Mouse (Mus musculus) heart, embryonic 15.5 days (tissue): ENCODE measurements at regions not wholly inside any gene's neighbourhood (a gene's known extent, or its start where the extent isn't known, plus 50 kb on each side); places are given as distances from the start of the nearest gene placed in this dataset.

Experiments
- ATAC-seq: fragments of 200-750 bp; cut with Nextera tagmentation; replicated peaks from 2 replicates; pipeline ENCODE4 v1.8.0; 2017; ENCODE audit warnings: low read depth, moderate TSS enrichment; ENCODE audit not compliant: insufficient number of reproducible peaks, insufficient read depth, low FRiP score
- H3K27ac ChIP-seq: fragments of 300-500 bp; sonication (generic); 2 replicates; pipeline ENCODE4 v1.5.1; 2015; ENCODE audit warnings: mild to moderate bottlenecking, inconsistent platforms
- H3K27me3 ChIP-seq: fragments of 300-500 bp; sonication (generic); 2 replicates; pipeline ENCODE4 v1.6.1; 2015; ENCODE audit warnings: inconsistent platforms
- H3K36me3 ChIP-seq: fragments of 300-500 bp; sonication (generic); 2 replicates; pipeline ENCODE4 v1.6.1; 2015; ENCODE audit warnings: mild to moderate bottlenecking, inconsistent platforms
- H3K4me1 ChIP-seq: fragments of 300-500 bp; sonication (generic); replicated peaks from 2 replicates; pipeline ENCODE4 v1.6.1; 2015; ENCODE audit warnings: inconsistent platforms
- H3K4me2 ChIP-seq: fragments of 300-500 bp; sonication (generic); 2 replicates; pipeline ENCODE4 v1.6.1; 2015; ENCODE audit warnings: inconsistent platforms, mild to moderate bottlenecking, moderate library complexity
- H3K4me3 ChIP-seq: fragments of 300-500 bp; sonication (generic); 2 replicates; pipeline ENCODE4 v1.5.1; 2015; ENCODE audit warnings: mild to moderate bottlenecking, inconsistent platforms
- H3K9ac ChIP-seq: fragments of 300-500 bp; sonication (generic); 2 replicates; pipeline ENCODE4 v1.6.1; 2015; ENCODE audit warnings: mild to moderate bottlenecking, inconsistent platforms
- H3K9me3 ChIP-seq: fragments of 300-500 bp; sonication (generic); replicated peaks from 2 replicates; pipeline ENCODE4 v1.6.1; 2016; ENCODE audit warnings: inconsistent platforms
- WGBS: fragments of 180-500 bp; shearing (Covaris S2); methylation state at CpG from one replicate; pipeline ENCODE4 v1.1.7; 2015; ENCODE audit warnings: mixed read lengths; 5-methylcytosine and 5-hydroxymethylcytosine counted together

DNA sequence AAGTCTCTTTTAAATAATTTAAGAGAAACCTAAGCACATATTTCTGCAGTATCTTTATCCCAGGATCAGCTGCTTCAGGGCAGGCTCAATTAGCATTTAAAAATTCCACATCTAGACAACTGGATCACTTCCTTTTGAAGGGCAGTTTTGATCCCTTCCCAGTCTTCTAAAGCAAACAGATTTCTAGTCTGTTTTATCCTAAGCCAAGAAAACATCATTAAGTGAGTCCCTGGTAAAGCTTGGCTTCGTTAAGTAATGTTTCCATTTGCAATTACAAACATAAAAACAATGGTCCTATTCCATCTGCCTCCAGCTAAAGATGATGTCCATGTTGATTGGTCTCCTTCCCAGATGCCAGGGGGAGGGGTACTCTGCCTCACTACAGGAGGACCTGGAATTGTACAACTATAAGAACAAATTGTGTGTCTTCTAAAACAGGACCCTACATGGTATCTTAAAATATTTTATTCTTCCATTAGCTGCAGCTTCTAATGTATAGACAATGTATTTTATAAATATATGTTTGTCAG is 779.8 kb upstream of the Tbl1xr1 start:
- no peak overlapping the region for H3K27ac ChIP-seq
- no peaks in the 10 kb centered on the region; the same call in 1 of the 2 replicates for H3K4me1 ChIP-seq
- no peak overlapping the region for H3K9ac ChIP-seq
- ATAC-seq = no peak
- no peaks in the 10 kb centered on the region for H3K27me3 ChIP-seq
- 54% methylated on average over 1 of the region's 1 CpGs for WGBS
- H3K36me3 ChIP-seq = no peaks in the 10 kb centered on the region
- H3K4me3 ChIP-seq = no peak overlapping the region
- H3K4me2 ChIP-seq = no peak overlapping the region
- no peaks in the 10 kb centered on the region for H3K9me3 ChIP-seq

DNA sequence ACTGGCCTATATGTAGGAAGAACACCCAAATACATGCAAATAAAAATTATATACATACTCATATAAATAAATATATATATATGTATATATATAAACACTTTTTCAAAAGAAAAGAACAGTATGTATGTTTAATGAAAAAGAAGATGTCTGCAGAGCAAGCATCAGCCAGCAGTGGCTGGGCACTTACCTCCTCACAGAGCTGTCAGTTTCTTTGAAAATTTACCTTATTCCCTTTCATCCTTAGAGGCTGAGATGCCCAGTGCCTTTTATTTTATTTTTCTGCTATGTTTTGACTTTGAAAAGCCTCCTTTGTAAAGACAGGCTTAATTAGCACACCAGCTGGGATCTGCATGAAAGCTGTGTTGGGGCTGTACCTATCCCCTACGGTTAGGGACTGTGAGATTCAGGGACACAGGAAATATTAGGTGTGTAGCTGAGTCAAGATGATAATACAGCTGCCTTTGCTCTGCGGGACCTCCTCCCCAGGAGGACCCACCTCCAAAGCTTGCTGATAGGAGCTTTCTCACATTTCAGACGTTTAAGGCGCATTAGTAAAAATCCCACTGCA is 751.0 kb upstream of the Tbl1xr1 start:
- H3K9ac ChIP-seq = no peak overlapping the region
- no peak overlapping the region for H3K4me2 ChIP-seq
- no peak overlapping the region for H3K27ac ChIP-seq
- H3K4me3 ChIP-seq = no peak overlapping the region
- ATAC-seq = no peak
- 65% methylated on average over 4 of the region's 4 CpGs for WGBS
- no peaks in the 10 kb centered on the region for H3K9me3 ChIP-seq
- no peaks in the 10 kb centered on the region for H3K4me1 ChIP-seq
- no peaks in the 10 kb centered on the region for H3K27me3 ChIP-seq
- H3K36me3 ChIP-seq = no peaks in the 10 kb centered on the region

DNA sequence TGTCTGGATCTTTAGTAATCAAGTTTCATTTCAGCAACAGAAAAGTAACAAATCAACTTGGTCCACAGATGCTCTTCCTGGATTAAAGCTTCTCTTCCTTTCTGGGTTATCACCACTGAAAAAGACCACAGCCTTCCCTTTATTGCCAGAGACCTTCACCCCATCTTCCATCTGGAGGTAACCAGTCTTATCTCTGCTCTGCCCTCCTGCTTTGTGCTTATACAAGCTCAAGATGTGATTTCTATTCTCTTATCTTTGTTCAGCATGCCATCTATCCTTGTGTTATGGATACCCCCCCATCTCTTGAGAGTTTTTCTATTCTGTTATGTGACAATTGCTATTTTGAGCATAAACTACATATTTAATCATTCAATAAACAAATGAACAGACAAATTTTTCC is 734.5 kb upstream of the Tbl1xr1 start:
- no peak for ATAC-seq
- Histone ChIP-seq H3K27me3 (no peaks in the 10 kb centered on the region), H3K36me3 (no peaks in the 10 kb centered on the region), H3K4me2 (no peak overlapping the region), H3K4me1 (no peaks in the 10 kb centered on the region), H3K9me3 (no peaks in the 10 kb centered on the region), H3K27ac (no peak overlapping the region), H3K4me3 (no peak overlapping the region), H3K9ac (no peak overlapping the region)

DNA sequence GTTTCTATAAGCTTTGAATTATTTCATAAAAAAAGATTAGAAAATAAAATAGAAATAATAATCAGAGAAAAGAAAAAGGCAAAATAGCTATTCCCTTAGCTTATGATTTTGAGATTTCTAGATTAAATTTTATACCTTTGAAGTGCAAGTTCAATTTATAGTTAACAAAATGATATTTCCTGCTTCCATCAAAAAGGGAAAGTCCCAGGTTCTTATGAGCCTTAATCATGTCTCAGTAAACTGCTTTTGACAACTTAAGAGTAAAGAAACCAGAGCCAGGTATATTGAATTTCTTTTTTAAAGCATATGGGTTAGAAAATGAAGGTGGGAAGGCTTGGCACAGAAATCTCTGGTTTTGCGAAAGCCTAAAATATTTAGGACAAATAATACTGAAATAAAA is 733.4 kb upstream of the Tbl1xr1 start:
- no peak overlapping the region for H3K9ac ChIP-seq
- ATAC-seq = no peak
- no peak overlapping the region for H3K27ac ChIP-seq
- no peaks in the 10 kb centered on the region for H3K36me3 ChIP-seq
- H3K4me3 ChIP-seq = no peak overlapping the region
- 93% methylated on average over 1 of the region's 1 CpGs for WGBS
- no peaks in the 10 kb centered on the region for H3K9me3 ChIP-seq
- H3K27me3 ChIP-seq = no peaks in the 10 kb centered on the region
- no peaks in the 10 kb centered on the region for H3K4me1 ChIP-seq
- no peak overlapping the region for H3K4me2 ChIP-seq

DNA sequence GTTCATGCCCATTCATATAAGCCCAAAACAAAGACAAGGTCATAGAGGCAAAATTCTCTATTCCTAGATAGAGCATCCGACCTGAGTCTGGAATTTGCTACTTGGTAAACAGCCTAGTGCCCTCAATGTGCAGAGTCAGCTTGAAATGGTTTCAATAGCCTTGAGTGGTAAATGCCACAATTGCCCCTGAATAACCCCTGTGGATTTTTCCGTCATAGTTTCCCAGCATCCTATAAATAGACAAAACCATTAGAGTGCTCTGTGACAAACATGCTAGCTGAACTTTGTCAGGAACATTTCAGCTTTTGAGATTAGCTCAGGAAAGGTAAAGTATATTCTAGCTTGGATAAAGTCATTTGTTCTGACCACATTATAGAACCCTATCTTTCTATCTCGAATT is 727.0 kb upstream of the Tbl1xr1 start:
- peak overlapping the region; percentile 9; the same call in 1 of the 2 replicates for H3K27ac ChIP-seq
- no peaks in the 10 kb centered on the region for H3K27me3 ChIP-seq
- no peak overlapping the region for H3K4me2 ChIP-seq
- no peaks in the 10 kb centered on the region for H3K9me3 ChIP-seq
- no peak overlapping the region for H3K4me3 ChIP-seq
- ATAC-seq = 0 out of 2 replicates have a peak, but pooled peaks have one; percentile 22
- 0 out of 2 replicates have a peak, but pooled peaks cover 6% of the 10 kb centered on the region for H3K4me1 ChIP-seq
- no peaks in the 10 kb centered on the region for H3K36me3 ChIP-seq
- H3K9ac ChIP-seq = no peak overlapping the region
- WGBS = 52% methylated on average over 3 of the region's 3 CpGs

DNA sequence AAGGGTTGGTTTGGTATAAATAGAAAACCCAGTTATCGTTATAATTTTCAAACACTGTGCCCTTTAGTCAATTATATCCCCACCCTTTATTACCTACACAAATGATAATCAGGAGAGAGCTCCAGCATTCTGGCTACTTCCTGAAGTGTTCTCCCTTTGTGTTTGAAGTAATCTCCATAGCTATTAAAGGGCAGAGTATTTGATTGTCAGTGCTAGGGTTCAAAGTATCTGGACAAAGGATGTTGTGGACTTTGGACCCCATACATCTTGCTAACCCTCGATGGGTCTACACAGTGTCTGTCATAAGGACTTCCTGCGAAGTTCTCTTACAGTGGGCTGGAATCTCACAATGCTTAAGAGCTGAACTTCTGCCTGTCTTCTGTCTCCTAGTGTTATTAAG is 720.3 kb upstream of the Tbl1xr1 start:
- H3K4me2 ChIP-seq = no peak overlapping the region
- H3K9ac ChIP-seq = no peak overlapping the region
- no peaks in the 10 kb centered on the region for H3K4me1 ChIP-seq
- WGBS = 75% methylated on average over 3 of the region's 3 CpGs
- H3K9me3 ChIP-seq = no peaks in the 10 kb centered on the region
- no peaks in the 10 kb centered on the region for H3K36me3 ChIP-seq
- H3K4me3 ChIP-seq = no peak overlapping the region
- H3K27me3 ChIP-seq = no peaks in the 10 kb centered on the region
- ATAC-seq = no peak
- no peak overlapping the region for H3K27ac ChIP-seq

DNA sequence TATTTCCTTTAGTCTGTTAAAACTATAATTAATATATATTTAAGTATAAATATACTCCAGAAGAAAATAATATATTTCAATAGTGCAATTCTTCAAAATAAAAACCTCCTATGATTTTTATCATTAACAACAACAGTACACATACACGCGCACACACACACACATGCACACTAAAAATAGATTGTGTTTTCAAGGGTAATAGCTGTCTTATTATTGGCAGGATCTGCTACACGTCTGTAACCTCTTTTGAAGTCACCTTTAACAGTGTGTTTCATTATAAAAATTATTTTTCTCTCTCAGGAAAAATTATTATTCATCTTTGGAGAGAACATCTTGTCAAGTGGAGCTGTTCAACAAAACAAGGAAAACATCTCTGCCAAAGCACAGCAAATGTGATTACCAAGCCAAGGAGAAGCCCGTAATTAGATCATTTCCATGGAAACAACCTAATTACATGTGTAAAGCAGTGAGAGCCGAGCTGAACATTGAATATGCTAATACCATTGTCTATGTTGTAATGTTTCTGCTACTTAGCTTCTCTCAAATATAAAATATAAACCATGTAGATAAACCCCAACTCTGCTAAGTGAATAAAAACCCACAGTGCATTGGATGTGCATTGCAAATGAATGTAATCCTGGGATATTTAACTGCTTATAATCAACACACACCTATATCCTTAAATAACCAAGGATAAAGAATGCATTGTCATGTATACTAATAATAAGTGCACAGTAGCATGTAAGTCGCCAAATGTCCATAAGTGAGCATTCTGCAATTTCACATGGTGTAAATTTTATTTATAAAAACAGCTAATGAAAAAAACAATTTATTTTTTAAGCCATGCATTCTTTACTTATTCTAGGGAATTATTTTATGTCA is 719.4 kb upstream of the Tbl1xr1 start:
- 66% methylated on average over 6 of the region's 6 CpGs for WGBS
- Histone ChIP-seq H3K27me3 (no peaks in the 10 kb centered on the region), H3K4me3 (no peak overlapping the region), H3K9ac (no peak overlapping the region), H3K9me3 (no peaks in the 10 kb centered on the region), H3K4me2 (no peak overlapping the region), H3K36me3 (no peaks in the 10 kb centered on the region), H3K4me1 (no peaks in the 10 kb centered on the region), H3K27ac (no peak overlapping the region)
- ATAC-seq = no peak

DNA sequence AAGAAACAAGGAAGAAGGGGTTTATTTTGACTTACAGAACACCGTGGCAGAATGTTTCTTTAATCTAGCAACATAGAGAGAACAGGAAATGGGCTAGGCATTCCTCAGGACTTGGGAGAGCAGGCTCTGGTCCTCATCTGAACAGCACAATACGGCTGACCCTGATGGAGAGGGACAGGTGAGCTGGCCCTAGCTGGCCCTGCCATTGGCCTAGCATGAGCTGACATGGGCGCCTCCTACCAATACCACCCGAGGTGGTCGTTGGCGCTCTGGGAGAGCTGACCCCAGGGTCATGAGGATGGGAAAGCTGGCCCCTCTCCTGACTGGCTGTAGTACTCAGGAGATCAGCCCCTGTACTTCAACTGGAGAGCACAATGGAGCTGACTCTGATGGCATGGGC is 718.4 kb upstream of the Tbl1xr1 start:
- Histone ChIP-seq H3K4me1 (no peaks in the 10 kb centered on the region), H3K9me3 (no peaks in the 10 kb centered on the region), H3K9ac (no peak overlapping the region), H3K4me2 (no peak overlapping the region), H3K27ac (no peak overlapping the region), H3K36me3 (no peaks in the 10 kb centered on the region), H3K4me3 (no peak overlapping the region), H3K27me3 (no peaks in the 10 kb centered on the region)
- WGBS = 78% methylated on average over 6 of the region's 6 CpGs
- ATAC-seq = no peak

DNA sequence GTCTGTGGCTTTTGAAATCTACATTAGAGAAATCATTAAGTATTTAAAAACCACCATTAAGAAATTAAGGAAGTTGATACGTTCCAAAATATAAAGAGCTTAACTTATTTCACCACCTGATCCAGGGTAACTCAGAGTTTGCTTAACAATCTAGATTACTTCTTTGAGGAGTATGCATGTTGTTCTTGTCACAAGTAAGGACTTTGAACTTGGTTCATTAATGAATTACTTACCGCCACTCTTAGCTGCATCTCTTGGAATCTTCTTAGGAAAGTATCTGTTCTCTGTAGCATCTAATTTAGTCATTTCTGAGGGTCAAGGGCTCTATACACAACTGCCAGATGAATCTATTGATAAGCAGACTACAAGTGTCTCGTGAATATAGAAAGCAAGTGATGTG is 715.4 kb upstream of the Tbl1xr1 start:
- no peak for ATAC-seq
- H3K4me3 ChIP-seq = no peak overlapping the region
- 81% methylated on average over 3 of the region's 3 CpGs for WGBS

DNA sequence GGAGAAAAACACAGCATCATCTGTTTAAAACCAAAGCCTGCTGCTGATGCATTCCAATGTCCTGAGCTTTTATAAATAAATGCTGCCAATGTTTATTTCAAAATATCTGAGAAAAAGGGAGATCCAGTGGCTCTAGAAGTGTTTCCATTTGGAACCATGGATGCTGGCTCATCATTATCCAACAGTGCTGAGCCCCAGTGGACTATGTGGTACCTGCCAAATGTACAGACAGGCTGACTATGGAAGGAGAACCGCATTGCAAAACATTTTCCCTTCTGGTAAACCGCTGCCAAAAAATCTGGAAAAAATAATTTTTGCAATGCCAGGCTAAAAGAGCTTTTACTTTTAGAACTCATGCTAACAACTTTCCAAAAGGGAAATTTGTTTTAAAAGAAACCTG is 696.6 kb upstream of the Tbl1xr1 start:
- WGBS = 85% methylated on average over 2 of the region's 2 CpGs
- no peak overlapping the region for H3K27ac ChIP-seq
- H3K4me1 ChIP-seq = no peaks in the 10 kb centered on the region
- no peak for ATAC-seq
- H3K27me3 ChIP-seq = no peaks in the 10 kb centered on the region
- no peak overlapping the region for H3K4me3 ChIP-seq
- no peaks in the 10 kb centered on the region for H3K9me3 ChIP-seq
- no peaks in the 10 kb centered on the region for H3K36me3 ChIP-seq
- no peak overlapping the region for H3K4me2 ChIP-seq
- H3K9ac ChIP-seq = no peak overlapping the region

More for the DNA sequence above, 715.4 kb upstream of the Tbl1xr1 start:
- no peak overlapping the region for H3K4me2 ChIP-seq
- H3K4me1 ChIP-seq = no peaks in the 10 kb centered on the region
- no peaks in the 10 kb centered on the region for H3K9me3 ChIP-seq
- H3K9ac ChIP-seq = no peak overlapping the region
- no peaks in the 10 kb centered on the region for H3K36me3 ChIP-seq
- H3K27ac ChIP-seq = no peak overlapping the region
- no peaks in the 10 kb centered on the region for H3K27me3 ChIP-seq

DNA sequence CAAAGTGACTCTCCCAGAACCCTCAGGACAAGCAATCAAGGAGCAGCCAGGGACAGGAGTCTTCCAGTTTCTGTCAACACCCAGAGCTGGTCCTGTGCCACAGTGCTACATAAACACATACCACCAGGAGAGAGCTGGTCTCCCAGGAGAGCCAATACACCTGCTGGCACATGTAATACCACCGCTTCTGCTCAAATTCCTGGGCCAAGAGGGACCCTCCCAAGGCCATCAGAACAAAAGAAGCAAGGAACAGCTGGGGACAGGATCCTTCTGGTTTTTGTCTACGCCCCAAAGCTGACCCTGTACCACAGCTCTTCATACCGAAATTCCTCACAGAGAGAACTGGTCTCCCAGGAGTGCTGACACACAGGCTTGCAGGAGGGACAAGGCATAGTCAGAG is 695.4 kb upstream of the Tbl1xr1 start:
- H3K27ac ChIP-seq = no peak overlapping the region
- no peak overlapping the region for H3K4me3 ChIP-seq
- no peaks in the 10 kb centered on the region for H3K36me3 ChIP-seq
- no peak for ATAC-seq
- no peak overlapping the region for H3K4me2 ChIP-seq
- 51% methylated on average over 3 of the region's 3 CpGs for WGBS
- H3K9me3 ChIP-seq = no peaks in the 10 kb centered on the region
- no peaks in the 10 kb centered on the region for H3K4me1 ChIP-seq
- H3K9ac ChIP-seq = no peak overlapping the region
- H3K27me3 ChIP-seq = no peaks in the 10 kb centered on the region

DNA sequence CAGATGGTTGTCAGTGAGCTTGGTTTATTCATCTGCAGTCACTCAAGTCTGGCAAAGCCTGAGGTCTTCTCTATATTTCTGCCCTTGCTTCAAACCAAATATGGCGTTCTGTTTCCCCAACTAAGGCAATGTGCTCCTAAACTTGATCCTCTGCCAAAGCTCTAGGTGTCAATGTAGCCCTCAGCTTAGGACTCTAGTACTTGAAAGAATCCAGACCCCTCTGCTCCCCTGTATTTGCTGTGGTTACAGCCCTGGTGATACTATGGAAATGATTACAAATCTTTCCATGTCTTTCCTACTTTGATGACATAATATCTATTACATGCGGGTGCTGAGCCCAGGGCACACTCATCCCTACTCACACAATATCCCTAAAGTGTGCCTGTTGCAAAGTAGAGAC is 672.9 kb upstream of the Tbl1xr1 start:
- no peaks in the 10 kb centered on the region for H3K36me3 ChIP-seq
- H3K4me1 ChIP-seq = peaks cover 11% of the 10 kb centered on the region
- no peak overlapping the region for H3K4me3 ChIP-seq
- H3K27me3 ChIP-seq = no peaks in the 10 kb centered on the region
- 30% methylated on average over 2 of the region's 2 CpGs for WGBS
- no peak overlapping the region for H3K4me2 ChIP-seq
- no peak overlapping the region for H3K9ac ChIP-seq
- peak overlapping the region; percentile 51 for H3K27ac ChIP-seq
- peak; percentile 80 for ATAC-seq
- H3K9me3 ChIP-seq = no peaks in the 10 kb centered on the region
